Comparison of ENCODE assay signal across 7 mouse cellular contexts in genomic region chr5:65536068-65536465, GRCm38 (mm10). TPM values are rescaled to one million over a fixed set of nuclear protein-coding genes. Genes with fewer than 3 reads are reported as not detected.
DNase-seq lines count a peak whose midpoint lies in the region; ATAC-seq lines count a peak whose summit lies in the region.
"Not testable (repeated sequence)": the region's sequence is repeated elsewhere in the genome, so short reads cannot be mapped to it uniquely, and the experiment has no call there.

No protein-coding gene starts in this region.

- not testable (repeated sequence) for H3K4me1 ChIP-seq in brown adipose tissue, adult 24 weeks (ENCODE audit: control insufficient read depth, insufficient read depth, insufficient read length, low read length); forebrain, embryonic 11.5 days (replicated peaks; ENCODE audit: control insufficient read depth, insufficient read depth, low read length); intestine, embryonic 16.5 days (ENCODE audit: control insufficient read depth, insufficient read depth, low read length); limb, embryonic 15.5 days; neural tube, embryonic 14.5 days (ENCODE audit: control insufficient read depth, insufficient read depth, low read length)
- H3K4me1 ChIP-seq in heart, embryonic 14.5 days (ENCODE audit: control insufficient read depth in 2 of 2, insufficient read depth in 2 of 2, low read length in 2 of 2), result peaks cover 2 to 17% of the 10 kb centered on the region in 2 experiments

- ATAC-seq in forebrain, embryonic 11.5 days (replicated peaks; ENCODE audit: low FRiP score); heart, embryonic 14.5 days (ENCODE audit: insufficient number of reproducible peaks, insufficient read depth, low FRiP score, low read depth); intestine, embryonic 16.5 days; limb, embryonic 15.5 days (ENCODE audit: insufficient number of reproducible peaks, low FRiP score, low TSS enrichment, low read depth); neural tube, embryonic 14.5 days (ENCODE audit: low read depth): not testable (repeated sequence)

- not testable (repeated sequence) for DNase-seq in forebrain, embryonic 11.5 days (ENCODE audit: low spot score)

- H3K9me3 ChIP-seq in forebrain, embryonic 11.5 days (ENCODE audit: control insufficient read depth, low read length); heart, embryonic 14.5 days (ENCODE audit: control insufficient read depth, low read length); intestine, embryonic 16.5 days (ENCODE audit: control insufficient read depth, low read length); limb, embryonic 15.5 days; neural tube, embryonic 14.5 days (ENCODE audit: control insufficient read depth, low read length): not testable (repeated sequence)

- H3K27ac ChIP-seq in brown adipose tissue, adult 24 weeks (replicated peaks; ENCODE audit: low read depth, low read length), result peak overlapping the region; percentile 94
- not testable (repeated sequence) for H3K27ac ChIP-seq in forebrain, embryonic 11.5 days (ENCODE audit: low read depth, low read length)
- peak overlapping the region; percentile 96 to 98 for H3K27ac ChIP-seq in heart, embryonic 14.5 days (replicated peaks in 1 of 2; ENCODE audit: control insufficient read depth in 1 of 2, insufficient read depth in 1 of 2, low read depth in 2 of 2, low read length in 2 of 2)
- peak overlapping the region; percentile 97 for H3K27ac ChIP-seq in intestine, embryonic 16.5 days (ENCODE audit: low read length)
- peak overlapping the region; percentile 98 for H3K27ac ChIP-seq in limb, embryonic 15.5 days
- H3K27ac ChIP-seq in macrophage, result peak overlapping the region; percentile 39
- peak overlapping the region; percentile 97; the same call in 1 of the 2 replicates for H3K27ac ChIP-seq in neural tube, embryonic 14.5 days (ENCODE audit: low read depth, low read length)

- H3K27me3 ChIP-seq in forebrain, embryonic 11.5 days (ENCODE audit: control insufficient read depth, insufficient read depth, low read length); heart, embryonic 14.5 days (ENCODE audit: control insufficient read depth, insufficient read depth, low read length); intestine, embryonic 16.5 days (replicated peaks; ENCODE audit: control insufficient read depth, insufficient read depth, low read length); limb, embryonic 15.5 days; neural tube, embryonic 14.5 days (ENCODE audit: control insufficient read depth, insufficient read depth, low read length): not testable (repeated sequence)

- H3K79me2 ChIP-seq in macrophage (ENCODE audit: inconsistent target), result peaks cover 34% of the 10 kb centered on the region

- not testable (repeated sequence) for H3K36me3 ChIP-seq in forebrain, embryonic 11.5 days (ENCODE audit: control insufficient read depth, insufficient read depth, low read length); heart, embryonic 14.5 days (ENCODE audit: control insufficient read depth, insufficient read depth, low read length); intestine, embryonic 16.5 days (ENCODE audit: control insufficient read depth, insufficient read depth, low read length); limb, embryonic 15.5 days; macrophage (ENCODE audit: inconsistent target); neural tube, embryonic 14.5 days (ENCODE audit: control insufficient read depth, insufficient read depth, low read length)

- 88% methylated on average over 10 of the region's 10 CpGs for WGBS in forebrain, embryonic 11.5 days
- WGBS in heart, embryonic 14.5 days, result 75% methylated on average over 10 of the region's 10 CpGs
- 80% methylated on average over 10 of the region's 10 CpGs for WGBS in intestine, embryonic 16.5 days
- WGBS in limb, embryonic 15.5 days, result 81% methylated on average over 10 of the region's 10 CpGs
- 60% methylated on average over 10 of the region's 10 CpGs for WGBS in macrophage (ENCODE audit: missing documents)
- 87% methylated on average over 10 of the region's 10 CpGs for WGBS in neural tube, embryonic 14.5 days

- peak overlapping the region; percentile 98; the same call in 1 of the 2 replicates for H3K9ac ChIP-seq in forebrain, embryonic 11.5 days (ENCODE audit: low read length)
- peak overlapping the region; percentile 90 for H3K9ac ChIP-seq in heart, embryonic 14.5 days (ENCODE audit: low read length)
- peak overlapping the region; percentile 97 for H3K9ac ChIP-seq in intestine, embryonic 16.5 days (ENCODE audit: low read depth, low read length)
- not testable (repeated sequence) for H3K9ac ChIP-seq in limb, embryonic 15.5 days; neural tube, embryonic 14.5 days (replicated peaks; ENCODE audit: low read depth, low read length)

- peak overlapping the region; percentile 62 for H3K4me2 ChIP-seq in forebrain, embryonic 11.5 days (ENCODE audit: low read depth, low read length, severe bottlenecking)
- peak overlapping the region; percentile 79 for H3K4me2 ChIP-seq in heart, embryonic 14.5 days (ENCODE audit: low read length)
- H3K4me2 ChIP-seq in intestine, embryonic 16.5 days (ENCODE audit: low read depth, low read length), result peak overlapping the region; percentile 48
- H3K4me2 ChIP-seq in limb, embryonic 15.5 days, result peak overlapping the region; percentile 57
- peak overlapping the region; percentile 77 for H3K4me2 ChIP-seq in neural tube, embryonic 14.5 days (ENCODE audit: low read depth, low read length)

- H3K4me3 ChIP-seq in brown adipose tissue, adult 24 weeks (ENCODE audit: insufficient read depth, low read depth, low read length), result peak overlapping the region; percentile 87
- H3K4me3 ChIP-seq in forebrain, embryonic 11.5 days (ENCODE audit: low read depth, low read length), result peak overlapping the region; percentile 94; the same call in 1 of the 2 replicates
- H3K4me3 ChIP-seq in heart, embryonic 14.5 days (ENCODE audit: control insufficient read depth in 1 of 2, insufficient read depth in 1 of 2, low read depth in 1 of 2, low read length in 2 of 2), result peak overlapping the region; percentile 81 to 83
- peak overlapping the region; percentile 94 for H3K4me3 ChIP-seq in intestine, embryonic 16.5 days (ENCODE audit: low read length)
- H3K4me3 ChIP-seq in limb, embryonic 15.5 days, result peak overlapping the region; percentile 87
- peak overlapping the region; percentile 45 for H3K4me3 ChIP-seq in macrophage (ENCODE audit: inconsistent target)
- H3K4me3 ChIP-seq in neural tube, embryonic 14.5 days (ENCODE audit: low read depth, low read length), result peak overlapping the region; percentile 99

RNA-seq across cellular contexts. Expression of gene Smim14, which starts 0.9 kb away (rescaled TPM):
- polyA plus RNA-seq in brown adipose tissue, adult 24 weeks (2012; ENCODE audit: insufficient read depth, insufficient read length, missing spikeins), result 75.8 and 85.9 TPM in 2 replicates
- polyA plus RNA-seq in forebrain, embryonic 11.5 days (2014; fragmentation: Nextera tagmentation; extraction: Ambion mirVana), result 71.9 and 79.9 TPM in 2 replicates
- polyA plus RNA-seq in heart, embryonic 14.5 days (2014; fragmentation: Nextera tagmentation; extraction: Ambion mirVana), result 133 and 144 TPM in 2 replicates
- polyA plus RNA-seq in intestine, embryonic 16.5 days (2015; fragmentation: Nextera tagmentation; extraction: Ambion mirVana), result 153 and 159 TPM in 2 replicates
- polyA plus RNA-seq in limb, embryonic 15.5 days (2015; fragmentation: Nextera tagmentation; extraction: Ambion mirVana), result 150 and 154 TPM in 2 replicates
- 100 to 1,000 TPM in 14 of 26 experiments, 10 to 100 TPM in 12; 23.7 to 222 (median 108) TPM for total RNA-seq in macrophage (2018; cell fraction: chromatin; rRNA removed)
- 100 to 1,000 TPM in 14 of 26 experiments, 10 to 100 TPM in 12; 75.4 to 160 (median 114) TPM for total RNA-seq in macrophage (2018; cell fraction: cytosol; rRNA removed)
- total RNA-seq in macrophage (2018; cell fraction: nucleus; rRNA removed), result 100 to 1,000 TPM in 7 of 26 experiments, 10 to 100 TPM in 19; 32.5 to 170 (median 71.8) TPM
- 67.2 to 135 TPM (median 99.0 TPM) in 3 replicates for polyA plus RNA-seq in macrophage (2018)
- 228 and 230 TPM in 2 replicates for polyA plus RNA-seq in neural tube, embryonic 14.5 days (2014; fragmentation: Nextera tagmentation; extraction: Ambion mirVana)

RNA-seq across cellular contexts. Expression of gene Ube2k, which starts 1.0 kb away (rescaled TPM):
- polyA plus RNA-seq in brown adipose tissue, adult 24 weeks (2012; ENCODE audit: insufficient read depth, insufficient read length, missing spikeins), result 168 and 188 TPM in 2 replicates
- 142 and 143 TPM in 2 replicates for polyA plus RNA-seq in forebrain, embryonic 11.5 days (2014; fragmentation: Nextera tagmentation; extraction: Ambion mirVana)
- polyA plus RNA-seq in heart, embryonic 14.5 days (2014; fragmentation: Nextera tagmentation; extraction: Ambion mirVana), result 101 and 107 TPM in 2 replicates
- 125 and 129 TPM in 2 replicates for polyA plus RNA-seq in intestine, embryonic 16.5 days (2015; fragmentation: Nextera tagmentation; extraction: Ambion mirVana)
- 169 and 171 TPM in 2 replicates for polyA plus RNA-seq in limb, embryonic 15.5 days (2015; fragmentation: Nextera tagmentation; extraction: Ambion mirVana)
- total RNA-seq in macrophage (2018; cell fraction: chromatin; rRNA removed), result 100 to 1,000 TPM in 10 of 26 experiments, 10 to 100 TPM in 16; 50.2 to 130 (median 94.1) TPM
- 10 to 100 TPM; 54.8 to 96.7 (median 73.7) TPM for total RNA-seq in macrophage (2018; cell fraction: cytosol; rRNA removed)
- 100 to 1,000 TPM in 1 of 26 experiments, 10 to 100 TPM in 25; 41.4 to 104 (median 62.3) TPM for total RNA-seq in macrophage (2018; cell fraction: nucleus; rRNA removed)
- 76.8 to 156 TPM (median 106 TPM) in 3 replicates for polyA plus RNA-seq in macrophage (2018)
- 143 and 179 TPM in 2 replicates for polyA plus RNA-seq in neural tube, embryonic 14.5 days (2014; fragmentation: Nextera tagmentation; extraction: Ambion mirVana)

RNA-seq across cellular contexts. Expression of gene Gm43552, which starts 43.4 kb away (rescaled TPM):
- polyA plus RNA-seq in brown adipose tissue, adult 24 weeks (2012; ENCODE audit: insufficient read depth, insufficient read length, missing spikeins), result not detected in 2 replicates
- not detected in 2 replicates for polyA plus RNA-seq in forebrain, embryonic 11.5 days (2014; fragmentation: Nextera tagmentation; extraction: Ambion mirVana)
- polyA plus RNA-seq in heart, embryonic 14.5 days (2014; fragmentation: Nextera tagmentation; extraction: Ambion mirVana), result not detected in 2 replicates
- not detected in 2 replicates for polyA plus RNA-seq in intestine, embryonic 16.5 days (2015; fragmentation: Nextera tagmentation; extraction: Ambion mirVana)
- polyA plus RNA-seq in limb, embryonic 15.5 days (2015; fragmentation: Nextera tagmentation; extraction: Ambion mirVana), result not detected in 2 replicates
- not detected for total RNA-seq in macrophage (2018; cell fraction: chromatin; rRNA removed)
- total RNA-seq in macrophage (2018; cell fraction: cytosol; rRNA removed), result not detected
- total RNA-seq in macrophage (2018; cell fraction: nucleus; rRNA removed), result not detected
- polyA plus RNA-seq in macrophage (2018), result not detected in 3 replicates
- not detected in 2 replicates for polyA plus RNA-seq in neural tube, embryonic 14.5 days (2014; fragmentation: Nextera tagmentation; extraction: Ambion mirVana)

Comparison
In these comparisons a context has a peak if more than half of its experiments do, and no peak if none do; other contexts are left out.
1. H3K4me3 ChIP-seq: peak in every context shown above with its lines; median percentile 99 in neural tube, embryonic 14.5 days; 94 in forebrain, embryonic 11.5 days; 94 in intestine, embryonic 16.5 days; 87 in brown adipose tissue, adult 24 weeks; 87 in limb, embryonic 15.5 days; 82 in heart, embryonic 14.5 days; 45 in macrophage.